Mouse (Mus musculus) layer of hippocampus, adult 2 months (tissue): ENCODE data around the gene Mfap3l. TPM values are rescaled to one million over a fixed set of nuclear protein-coding genes. Genes with fewer than 3 reads are reported as not detected.
"Not testable (repeated sequence)": the region's sequence is repeated elsewhere in the genome, so short reads cannot be mapped to it uniquely, and the experiment has no call there.

Experiments used
- DNase-seq, 2 experiments: peaks; one replicate each; pipeline ENCODE4 v3.0.0; 2022; ENCODE audit warnings: low spot score in 2 of 2
- H3K27ac ChIP-seq: fragments of 200-600 bp; 2 replicates; pipeline ENCODE4 v1.8.1; 2022
- H3K4me3 ChIP-seq: fragments of 200-600 bp; 2 replicates; pipeline ENCODE4 v1.8.1; 2022; ENCODE audit warnings: mild to moderate bottlenecking
- CTCF ChIP-seq: fragments of 200-600 bp; conservative IDR thresholded peaks from 2 replicates; pipeline ENCODE4 v1.8.1; 2022; ENCODE audit warnings: antibody characterized with exemption, mild to moderate bottlenecking, moderate library complexity
- total RNA-seq, 2 experiments: library from RNA; stranded (reverse); gene quantifications; 2 replicates each; pipeline ENCODE4 v1.2.3; 2021

The Mfap3l gene
- total RNA-seq, 2 experiments from 2014 or later: 44.7 to 48.7 TPM

GRCm38 (mm10) chr8:60632933-60633655, 467 bp downstream of the Mfap3l start:
- peak; percentile 32 to 36 for DNase-seq
- H3K4me3 ChIP-seq: peak overlapping the region; percentile 67
- peak overlapping the region; percentile 98 for H3K27ac ChIP-seq
- peak; percentile 49 for TF ChIP-seq CTCF

GRCm38 (mm10) chr8:60634921-60635320, 2.3 kb downstream of the Mfap3l start:
- H3K27ac ChIP-seq: no peak overlapping the region
- DNase-seq: no peak
- peak overlapping the region; percentile 67; the same call in 1 of the 2 replicates for H3K4me3 ChIP-seq
- TF ChIP-seq CTCF: no peak

- Histone ChIP-seq H3K4me3 (no peak overlapping the region), H3K27ac (no peak overlapping the region)
- no peak for TF ChIP-seq CTCF
- no peak for DNase-seq
These were observed 3.2 kb downstream of the Mfap3l start for GRCm38 (mm10) chr8:60635846-60636245.

GRCm38 (mm10) chr8:60640046-60640445, 7.4 kb downstream of the Mfap3l start:
- H3K4me3 ChIP-seq: no peak overlapping the region
- TF ChIP-seq CTCF: no peak
- H3K27ac ChIP-seq: peak overlapping the region; percentile 53
- DNase-seq: peak in 1 of 2 experiments; percentile 27

GRCm38 (mm10) chr8:60643416-60644020, 10.9 kb downstream of the Mfap3l start:
- no peak for TF ChIP-seq CTCF
- Histone ChIP-seq H3K27ac (peak overlapping the region; percentile 80; the same call in 1 of the 2 replicates), H3K4me3 (no peak overlapping the region)
- no peak for DNase-seq

- Histone ChIP-seq H3K27ac (peak overlapping the region; percentile 80), H3K4me3 (no peak overlapping the region)
- TF ChIP-seq CTCF: no peak
- DNase-seq: no peak
These were observed 12.5 kb downstream of the Mfap3l start for GRCm38 (mm10) chr8:60645164-60645563.

GRCm38 (mm10) chr8:60645911-60646310, 13.3 kb downstream of the Mfap3l start:
- TF ChIP-seq CTCF: no peak
- Histone ChIP-seq H3K27ac (peak overlapping the region; percentile 80), H3K4me3 (no peak overlapping the region)
- DNase-seq: no peak

- 0 out of 2 replicates have a peak overlapping the region, but pooled peaks have one; percentile 3 for H3K27ac ChIP-seq
- DNase-seq: no peak
- no peak for TF ChIP-seq CTCF
- H3K4me3 ChIP-seq: no peak overlapping the region
These were observed 14.7 kb downstream of the Mfap3l start for GRCm38 (mm10) chr8:60647291-60647690.

- H3K4me3 ChIP-seq: no peak overlapping the region
- no peak for TF ChIP-seq CTCF
- DNase-seq: no peak
- peak overlapping the region; percentile 18; the same call in 1 of the 2 replicates for H3K27ac ChIP-seq
These were observed 16.5 kb downstream of the Mfap3l start for GRCm38 (mm10) chr8:60649081-60649480.

- Histone ChIP-seq H3K27ac (0 out of 2 replicates have a peak overlapping the region, but pooled peaks have one; percentile 5), H3K4me3 (no peak overlapping the region)
- no peak for TF ChIP-seq CTCF
- DNase-seq: no peak
These were observed 17.5 kb downstream of the Mfap3l start for GRCm38 (mm10) chr8:60650119-60650518.

GRCm38 (mm10) chr8:60657425-60658113, 24.9 kb downstream of the Mfap3l start:
- DNase-seq: peak in 1 of 2 experiments; percentile 39
- no peak for TF ChIP-seq CTCF
- H3K4me3 ChIP-seq: no peak overlapping the region
- H3K27ac ChIP-seq: peak overlapping the region; percentile 80

- H3K4me3 ChIP-seq: no peak overlapping the region
- peak overlapping the region; percentile 72 for H3K27ac ChIP-seq
- TF ChIP-seq CTCF: no peak
- no peak for DNase-seq
These were observed 25.5 kb downstream of the Mfap3l start for GRCm38 (mm10) chr8:60658114-60658500.

- not testable (repeated sequence) for H3K4me3 ChIP-seq, H3K27ac ChIP-seq, DNase-seq
These were observed 26.1 kb downstream of the Mfap3l start for GRCm38 (mm10) chr8:60658686-60659085.
